Mouse (Mus musculus): ENCODE results near the gene Unc93a2.
"Not testable (repeated sequence)": the region's sequence is repeated elsewhere in the genome, so short reads cannot be mapped to it uniquely, and the experiment has no call there.

Unc93a2 gene

GRCm38 (mm10) chr17:7371879-7372278 is 13.4 kb downstream of the Unc93a2 start, which contains the start of gene Gm49630:
Gene Gm49630, minus strand, starts transcription at chr17:7371979.
- CTCF ChIA-PET, result not testable (repeated sequence)

- CTCF ChIA-PET, result not testable (repeated sequence)
Observed at GRCm38 (mm10) chr17:7369401-7369800, 15.9 kb downstream of the Unc93a2 start.

- CTCF ChIA-PET, result not testable (repeated sequence)
Observed at GRCm38 (mm10) chr17:7366676-7367374, 18.4 kb downstream of the Unc93a2 start.

GRCm38 (mm10) chr17:7366265-7366664 is 19.0 kb downstream of the Unc93a2 start:
- CTCF ChIA-PET, result not testable (repeated sequence)

GRCm38 (mm10) chr17:7365615-7366014 is 19.6 kb downstream of the Unc93a2 start:
- CTCF ChIA-PET, result not testable (repeated sequence)

- CTCF ChIA-PET, result not testable (repeated sequence)
Observed at GRCm38 (mm10) chr17:7360749-7361465, 24.4 kb downstream of the Unc93a2 start.

GRCm38 (mm10) chr17:7359806-7360205 is 25.5 kb downstream of the Unc93a2 start:
- CTCF ChIA-PET, result not testable (repeated sequence)

- CTCF ChIA-PET, result not testable (repeated sequence)
Observed at GRCm38 (mm10) chr17:7352596-7352995, 32.7 kb downstream of the Unc93a2 start, which contains the start of gene Ttll2. Gene Ttll2, minus strand, starts transcription at chr17:7352696.

GRCm38 (mm10) chr17:7348765-7349164 is 36.5 kb downstream of the Unc93a2 start:
- CTCF ChIA-PET, result not testable (repeated sequence)

GRCm38 (mm10) chr17:7337381-7337780 is 47.9 kb downstream of the Unc93a2 start:
- CTCF ChIA-PET, result not testable (repeated sequence)

- CTCF ChIA-PET, result not testable (repeated sequence)
Observed at GRCm38 (mm10) chr17:7332745-7333144, 52.5 kb downstream of the Unc93a2 start.

GRCm38 (mm10) chr17:7326415-7326814 is 58.8 kb downstream of the Unc93a2 start:
- CTCF ChIA-PET, result not testable (repeated sequence)

GRCm38 (mm10) chr17:7324346-7324745 is 60.9 kb downstream of the Unc93a2 start, which contains the start of gene Tcp10a:
Gene Tcp10a, plus strand, starts transcription at chr17:7324646.
- CTCF ChIA-PET, result not testable (repeated sequence)

GRCm38 (mm10) chr17:7319789-7320188 is 65.5 kb downstream of the Unc93a2 start:
- CTCF ChIA-PET, result not testable (repeated sequence)

GRCm38 (mm10) chr17:7315693-7316382 is 69.4 kb downstream of the Unc93a2 start:
- CTCF ChIA-PET, result not testable (repeated sequence)
